32 mouse cellular contexts compared by ENCODE assay signal in the genomic region with DNA sequence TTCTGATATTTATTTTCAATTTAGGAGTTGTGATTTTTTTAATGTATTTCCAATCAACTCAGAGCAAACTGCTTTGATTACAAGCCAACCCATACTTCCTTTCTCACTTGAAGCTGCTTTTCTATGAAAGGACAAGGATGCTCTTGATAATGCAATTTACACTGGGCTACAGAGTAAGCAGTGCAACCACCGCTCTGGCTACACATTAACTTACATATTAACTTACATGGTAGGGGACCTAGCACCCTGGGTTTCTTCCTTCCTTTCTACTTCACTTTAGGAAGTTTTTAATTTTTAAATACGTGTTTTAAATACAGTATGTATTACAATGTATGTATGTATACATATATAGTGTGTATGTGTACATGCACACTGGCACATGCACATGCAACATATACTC. TPM values are rescaled to one million over a fixed set of nuclear protein-coding genes. Genes with fewer than 3 reads are reported as not detected.
A peak's percentile ranks its signal among the peaks of the same experiment; 100 is the strongest.
DNase-seq lines count a peak whose midpoint lies in the region; ATAC-seq and TF ChIP-seq lines count a peak whose summit lies in the region.
"Had no signal": no experiment of that assay in that cellular context is flagged by ENCODE, and none has a peak within 500 bp of the region (broad histone marks: within the 10 kb centered on the region; RNA-seq: fewer than 3 reads in every experiment).

No protein-coding gene starts in this region.

- no peak overlapping the region for H3K9ac ChIP-seq in liver, adult 2 months (ENCODE audit: low read depth, low read length)
- H3K9ac ChIP-seq in liver, embryonic 11.5 days (ENCODE audit: low read depth, low read length) = no peak overlapping the region
- H3K9ac ChIP-seq in liver, postnatal 0 days (replicated peaks) = no peak overlapping the region
- H3K9ac ChIP-seq: forebrain, embryonic 13.5 days; heart, embryonic 13.5 days; hindbrain, embryonic 14.5 days had no signal

- peaks cover 4% of the 10 kb centered on the region for H3K79me2 ChIP-seq in liver, adult 2 months (ENCODE audit: control insufficient read depth, insufficient read depth, low read length)

- H3K9me3 ChIP-seq in liver, embryonic 11.5 days (ENCODE audit: control insufficient read depth, low read length) = no peaks in the 10 kb centered on the region
- no peaks in the 10 kb centered on the region for H3K9me3 ChIP-seq in liver, postnatal 0 days (ENCODE audit: low read length)
- H3K9me3 ChIP-seq: forebrain, embryonic 10.5 days; forebrain, embryonic 13.5 days; G1E; heart, embryonic 10.5 days; heart, embryonic 13.5 days had no signal

- no peaks in the 10 kb centered on the region for H3K27me3 ChIP-seq in liver, adult 2 months (ENCODE audit: control insufficient read depth, insufficient read depth, low read length)
- no peaks in the 10 kb centered on the region for H3K27me3 ChIP-seq in liver, embryonic 11.5 days (replicated peaks; ENCODE audit: control insufficient read depth, insufficient read depth, low read length)
- H3K27me3 ChIP-seq in liver, postnatal 0 days (ENCODE audit: insufficient read depth, low read length) = no peaks in the 10 kb centered on the region
- H3K27me3 ChIP-seq: CH12.LX; forebrain, embryonic 13.5 days; heart, embryonic 13.5 days; Patski had no signal

- WGBS in liver, adult 2 months = 46% methylated on average over 2 of the region's 2 CpGs
- 75% methylated on average over 2 of the region's 2 CpGs for WGBS in liver, embryonic 11.5 days
- WGBS in liver, postnatal 0 days (ENCODE audit: insufficient replicate concordance) = 74% methylated on average over 2 of the region's 2 CpGs

- TF ChIP-seq EP300 in liver, postnatal 0 days (IDR thresholded peaks at IDR 0.05; ENCODE audit: low read depth) = no peak

- no peak overlapping the region for H3K27ac ChIP-seq in liver, adult 2 months (replicated peaks; ENCODE audit: insufficient read depth, low read depth, low read length)
- no peak overlapping the region for H3K27ac ChIP-seq in liver, embryonic 11.5 days (ENCODE audit: low read depth, low read length)
- peak overlapping the region; percentile 73; the same call in 1 of the 2 replicates for H3K27ac ChIP-seq in liver, postnatal 0 days (ENCODE audit: low read depth)
- H3K27ac ChIP-seq: forebrain, embryonic 10.5 days; forebrain, embryonic 13.5 days; heart, adult 2 months; heart, embryonic 10.5 days; heart, embryonic 13.5 days; hindbrain, embryonic 14.5 days had no signal

- no peak for ATAC-seq in liver, embryonic 11.5 days (replicated peaks; ENCODE audit: low FRiP score)
- ATAC-seq in liver, postnatal 0 days = no peak
- ATAC-seq: forebrain, embryonic 13.5 days; forebrain, embryonic 16.5 days; Patski had no signal

- TF ChIP-seq CTCF in liver, adult 2 months (IDR thresholded peaks at IDR 0.05; ENCODE audit: low read depth, low read length) = no peak
- TF ChIP-seq CTCF in liver, postnatal 0 days (IDR thresholded peaks at IDR 0.05; ENCODE audit: low read depth) = no peak

- DNase-seq in kidney, adult 9 months = peak; percentile 51
- DNase-seq in kidney, adult 18-20 months = no peak
- peak; percentile 27 for DNase-seq in liver, adult 2 months (ENCODE audit: extremely low read depth, low read depth, low spot score)
- DNase-seq in liver, embryonic 11.5 days (ENCODE audit: low spot score) = no peak
- DNase-seq in liver, postnatal 0 days = no peak
- DNase-seq in urinary bladder, adult 2 months (ENCODE audit: low spot score) = no peak
- DNase-seq: adrenal gland, postnatal 10 days; adrenal gland, postnatal 36 days; B cell, adult 2 months; cerebellum, adult 18-20 months; cerebellum, adult 9-10 months; cerebellum, postnatal 14 days; gastrocnemius, postnatal 10 days; gastrocnemius, postnatal 36 days; heart, adult 2 months; heart, postnatal 14 days; heart, postnatal 4 days had no signal

- H3K4me3 ChIP-seq in liver, adult 2 months (ENCODE audit: insufficient read depth, low read depth, low read length) = no peak overlapping the region
- no peak overlapping the region for H3K4me3 ChIP-seq in liver, embryonic 11.5 days (ENCODE audit: low read depth, low read length)
- H3K4me3 ChIP-seq in liver, postnatal 0 days (ENCODE audit: low read depth, low read length) = no peak overlapping the region
- H3K4me3 ChIP-seq: forebrain, embryonic 10.5 days; forebrain, embryonic 13.5 days; heart, adult 2 months; heart, embryonic 10.5 days; heart, embryonic 13.5 days had no signal

- no peak for TF ChIP-seq POLR2A in liver, adult 2 months (IDR thresholded peaks at IDR 0.05; ENCODE audit: extremely low read depth, insufficient read depth, low read length)

- H3K4me1 ChIP-seq in liver, adult 2 months (ENCODE audit: control insufficient read depth, insufficient read depth, low read length) = peaks cover 15% of the 10 kb centered on the region; the same call in 1 of the 2 replicates
- no peaks in the 10 kb centered on the region for H3K4me1 ChIP-seq in liver, embryonic 11.5 days (replicated peaks; ENCODE audit: control insufficient read depth, insufficient read depth, low read length)
- H3K4me1 ChIP-seq in liver, postnatal 0 days (ENCODE audit: insufficient read depth) = peaks cover 7% of the 10 kb centered on the region; the same call in 1 of the 2 replicates
- H3K4me1 ChIP-seq: forebrain, embryonic 10.5 days; forebrain, embryonic 13.5 days had no signal

- no peak overlapping the region for H3K4me2 ChIP-seq in liver, embryonic 11.5 days
- no peak overlapping the region for H3K4me2 ChIP-seq in liver, postnatal 0 days (ENCODE audit: low read depth, low read length)
- H3K4me2 ChIP-seq: forebrain, embryonic 13.5 days; heart, embryonic 13.5 days; hindbrain, embryonic 14.5 days had no signal

- peaks cover 16% of the 10 kb centered on the region for H3K36me3 ChIP-seq in liver, adult 2 months (ENCODE audit: control insufficient read depth, insufficient read depth, low read length)
- H3K36me3 ChIP-seq in liver, embryonic 11.5 days (ENCODE audit: control insufficient read depth, insufficient read depth, low read length) = peaks cover 15% of the 10 kb centered on the region
- peaks cover 19% of the 10 kb centered on the region for H3K36me3 ChIP-seq in liver, postnatal 0 days (replicated peaks; ENCODE audit: insufficient read depth, low read length)

RNA-seq across cellular contexts. Expression of a gene that starts 2.8 kb away (rescaled TPM):
- total RNA-seq in liver, adult 2 months (2014; rRNA removed) = 245 and 304 TPM in 2 replicates
- 73.9 and 76.0 TPM in 2 replicates for polyA plus RNA-seq in liver, adult 2 months (2012; rRNA removed)
- polyA plus RNA-seq in liver, embryonic 11.5 days (2014; fragmentation: Nextera tagmentation; extraction: Ambion mirVana) = 0.25 TPM in 1 of 2 replicates, not detected in the other
- 16.6 and 18.2 TPM in 2 replicates for polyA plus RNA-seq in liver, postnatal 0 days (2015; fragmentation: Nextera tagmentation; extraction: Ambion mirVana)
- not detected in 2 replicates for polyA plus RNA-seq in urinary bladder, adult 2 months (2012; rRNA removed)
- total RNA-seq: G1E; granulocyte monocyte progenitor cell, adult 5-6 weeks; heart, postnatal 14 days had no signal
- polyA plus RNA-seq: embryonic facial prominence, embryonic 11.5 days; embryonic facial prominence, embryonic 14.5 days; forebrain, embryonic 13.5 days; G1E; heart, adult 2 months; heart, embryonic 10.5 days; hindbrain, embryonic 14.5 days; Patski had no signal

RNA-seq across cellular contexts. Expression of a gene that starts 11.7 kb away (rescaled TPM):
- total RNA-seq in liver, adult 2 months (2014; rRNA removed) = 30.1 and 32.2 TPM in 2 replicates
- 4.9 and 7.2 TPM in 2 replicates for polyA plus RNA-seq in liver, adult 2 months (2012; rRNA removed)
- 89.4 and 106 TPM in 2 replicates for polyA plus RNA-seq in liver, embryonic 11.5 days (2014; fragmentation: Nextera tagmentation; extraction: Ambion mirVana)
- polyA plus RNA-seq in liver, postnatal 0 days (2015; fragmentation: Nextera tagmentation; extraction: Ambion mirVana) = 64.3 and 66.1 TPM in 2 replicates
- polyA plus RNA-seq in urinary bladder, adult 2 months (2012; rRNA removed) = 12.1 and 14.4 TPM in 2 replicates

RNA-seq across cellular contexts. Expression of a gene that starts 11.8 kb away (rescaled TPM):
- total RNA-seq in liver, adult 2 months (2014; rRNA removed) = 5.2 and 6.4 TPM in 2 replicates
- polyA plus RNA-seq in liver, adult 2 months (2012; rRNA removed) = 1.1 and 1.5 TPM in 2 replicates
- 7.4 and 9.2 TPM in 2 replicates for polyA plus RNA-seq in liver, embryonic 11.5 days (2014; fragmentation: Nextera tagmentation; extraction: Ambion mirVana)
- 2.2 and 2.5 TPM in 2 replicates for polyA plus RNA-seq in liver, postnatal 0 days (2015; fragmentation: Nextera tagmentation; extraction: Ambion mirVana)
- 2.2 and 2.7 TPM in 2 replicates for polyA plus RNA-seq in urinary bladder, adult 2 months (2012; rRNA removed)

RNA-seq across cellular contexts. Expression of a gene that starts 35.5 kb away (rescaled TPM):
- 92.1 and 112 TPM in 2 replicates for total RNA-seq in liver, adult 2 months (2014; rRNA removed)
- 38.6 and 38.8 TPM in 2 replicates for polyA plus RNA-seq in liver, adult 2 months (2012; rRNA removed)
- not detected in 2 replicates for polyA plus RNA-seq in liver, embryonic 11.5 days (2014; fragmentation: Nextera tagmentation; extraction: Ambion mirVana)
- 3.5 and 4.4 TPM in 2 replicates for polyA plus RNA-seq in liver, postnatal 0 days (2015; fragmentation: Nextera tagmentation; extraction: Ambion mirVana)
- polyA plus RNA-seq in urinary bladder, adult 2 months (2012; rRNA removed) = not detected in 2 replicates
- total RNA-seq: CH12.LX; G1E; gastrocnemius, adult 18-20 months; gastrocnemius, postnatal 10 days; gastrocnemius, postnatal 36 days; granulocyte monocyte progenitor cell, adult 5-6 weeks; heart, adult 2 months; heart, postnatal 14 days; heart, postnatal 4 days had no signal
- polyA plus RNA-seq: embryonic facial prominence, embryonic 11.5 days; embryonic facial prominence, embryonic 14.5 days; forebrain, embryonic 10.5 days; forebrain, embryonic 13.5 days; forebrain, embryonic 16.5 days; G1E; heart, adult 2 months; heart, embryonic 10.5 days; heart, embryonic 13.5 days; heart, embryonic 16.5 days; hindbrain, embryonic 11.5 days; hindbrain, embryonic 14.5 days; Patski had no signal

RNA-seq across cellular contexts. Expression of a gene that starts 40.2 kb away (rescaled TPM):
- total RNA-seq in liver, adult 2 months (2014; rRNA removed) = 3,873 and 3,924 TPM in 2 replicates
- 2,627 and 3,122 TPM in 2 replicates for polyA plus RNA-seq in liver, adult 2 months (2012; rRNA removed)
- polyA plus RNA-seq in liver, embryonic 11.5 days (2014; fragmentation: Nextera tagmentation; extraction: Ambion mirVana) = 22.8 and 23.8 TPM in 2 replicates
- 2,616 and 2,625 TPM in 2 replicates for polyA plus RNA-seq in liver, postnatal 0 days (2015; fragmentation: Nextera tagmentation; extraction: Ambion mirVana)
- polyA plus RNA-seq in urinary bladder, adult 2 months (2012; rRNA removed) = 0.19 and 0.33 TPM in 2 replicates
- total RNA-seq: CH12.LX; granulocyte monocyte progenitor cell, adult 5-6 weeks had no signal
- polyA plus RNA-seq: embryonic facial prominence, embryonic 11.5 days; forebrain, embryonic 10.5 days; G1E; hindbrain, embryonic 11.5 days; Patski had no signal

Comparison
In these comparisons a context has a peak if more than half of its experiments do, and no peak if none do; other contexts are left out.
1. DNase-seq: peak in kidney, adult 9 months (single experiment) and liver, adult 2 months (single experiment); none in kidney, adult 18-20 months (single experiment), liver, embryonic 11.5 days (single experiment), liver, postnatal 0 days (single experiment) and urinary bladder, adult 2 months (single experiment).
2. RNA of a gene that starts 2.8 kb away (polyA plus RNA-seq): 73.9 to 76.0 TPM in liver, adult 2 months and 16.6 to 18.2 TPM in liver, postnatal 0 days; 0.25 TPM in liver, embryonic 11.5 days and not detected in urinary bladder, adult 2 months; every median in the first group is over 10 times any median in the second.